Mouse (Mus musculus): ENCODE measurements around the gene Klhl41. TPM values are rescaled to one million over a fixed set of nuclear protein-coding genes. Genes with fewer than 3 reads are reported as not detected.

Klhl41 gene
- polyA plus RNA-seq, 1 experiment from 2014 or later, result 0.39 TPM

DNA sequence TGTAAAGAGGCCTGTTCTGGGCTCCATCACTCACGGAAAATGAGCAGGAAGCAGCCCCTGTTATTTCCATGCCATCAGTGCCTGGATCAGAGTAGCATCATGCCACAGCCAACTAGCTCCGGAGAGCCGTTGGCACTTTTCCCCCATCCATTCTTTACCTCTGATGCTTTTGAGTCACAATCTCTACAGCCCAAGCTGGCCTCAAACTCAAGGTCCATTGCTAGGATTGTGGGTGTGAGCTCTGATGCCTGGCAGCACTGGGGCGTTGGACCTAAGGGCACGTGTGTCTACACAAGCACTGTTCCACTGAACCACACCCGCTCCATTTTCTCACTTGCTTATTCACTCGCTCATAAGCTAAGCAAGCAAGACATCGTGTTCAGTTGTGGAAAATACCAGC, 30.5 kb downstream of the Klhl41 start:
- H3K4me3 ChIP-seq (ENCODE audit: low read depth, low read length), result no peak overlapping the region
- H3K4me1 ChIP-seq (ENCODE audit: control insufficient read depth, insufficient read depth, low read length), result no peaks in the 10 kb centered on the region
- H3K27ac ChIP-seq (ENCODE audit: low read depth, low read length), result no peak overlapping the region
- WGBS, result 97% methylated on average over 8 of the region's 8 CpGs
- H3K27me3 ChIP-seq (ENCODE audit: control insufficient read depth, insufficient read depth, low read length), result no peaks in the 10 kb centered on the region
- no peak overlapping the region for H3K9ac ChIP-seq (replicated peaks; ENCODE audit: low read depth, low read length)
- peaks cover 39% of the 10 kb centered on the region for H3K36me3 ChIP-seq (ENCODE audit: control insufficient read depth, insufficient read depth, low read length)
- no peaks in the 10 kb centered on the region for H3K9me3 ChIP-seq (ENCODE audit: control insufficient read depth, low read length)
- H3K4me2 ChIP-seq (ENCODE audit: low read depth, low read length), result no peak overlapping the region
- no peak for ATAC-seq (ENCODE audit: low read depth)

GRCm38 (mm10) chr2:69712171-69712570, 42.3 kb downstream of the Klhl41 start:
- Histone ChIP-seq H3K36me3 (ENCODE audit: control insufficient read depth, insufficient read depth, low read length) (no peaks in the 10 kb centered on the region; the same call in 1 of the 2 replicates), H3K4me2 (ENCODE audit: low read depth, low read length) (no peak overlapping the region), H3K27ac (ENCODE audit: low read depth, low read length) (no peak overlapping the region), H3K9ac (replicated peaks; ENCODE audit: low read depth, low read length) (no peak overlapping the region), H3K27me3 (ENCODE audit: control insufficient read depth, insufficient read depth, low read length) (no peaks in the 10 kb centered on the region), H3K4me3 (ENCODE audit: low read depth, low read length) (no peak overlapping the region; the same call in 1 of the 2 replicates), H3K4me1 (ENCODE audit: control insufficient read depth, insufficient read depth, low read length) (peaks cover 4% of the 10 kb centered on the region; the same call in 1 of the 2 replicates), H3K9me3 (ENCODE audit: control insufficient read depth, low read length) (no peaks in the 10 kb centered on the region)
- 89% methylated on average over 14 of the region's 14 CpGs for WGBS
- no peak for ATAC-seq (ENCODE audit: low read depth)

DNA sequence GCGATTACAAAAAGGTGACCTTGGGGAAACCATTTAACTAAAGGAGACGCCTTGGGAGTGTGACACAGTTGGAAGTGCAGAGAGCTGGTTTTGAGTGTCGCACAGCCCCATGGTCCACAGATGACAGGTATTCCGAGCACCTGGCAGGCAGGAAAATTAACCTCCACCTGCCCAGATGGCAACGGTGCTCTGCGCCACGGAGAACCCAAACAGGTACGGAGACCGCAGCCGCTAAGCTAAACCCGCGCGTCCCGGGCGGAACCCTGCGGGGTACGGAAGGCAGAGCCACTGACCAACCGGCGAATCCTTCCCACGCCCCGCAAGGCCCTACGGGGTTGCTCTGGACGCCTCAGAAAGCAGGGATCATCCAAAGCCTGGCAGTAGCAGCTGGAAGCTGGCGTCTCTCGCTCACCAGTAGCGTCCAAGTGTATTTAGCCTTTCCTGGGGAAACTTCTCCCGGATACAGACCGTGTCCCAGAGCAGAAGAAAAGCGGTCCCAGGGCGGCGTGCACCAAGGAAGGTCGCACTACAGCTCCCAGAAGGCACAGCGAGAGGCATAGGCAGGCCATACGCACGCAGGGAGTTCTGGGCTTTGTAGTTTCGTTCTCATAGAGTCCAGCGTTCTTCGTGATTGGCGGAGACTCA, 43.2 kb downstream of the Klhl41 start, which contains the start of gene Fastkd1:
TSS of gene Fastkd1 (minus strand) at position 536 of the 645 bp plus-strand sequence.
- ATAC-seq (ENCODE audit: low read depth), result peak; percentile 99
- peak within 1 kb of the TSS; percentile 60 for H3K4me3 ChIP-seq (ENCODE audit: low read depth, low read length)
- peaks cover 4% of the 10 kb centered on the region; the same call in 1 of the 2 replicates for H3K4me1 ChIP-seq (ENCODE audit: control insufficient read depth, insufficient read depth, low read length)
- no peaks in the 10 kb centered on the region for H3K9me3 ChIP-seq (ENCODE audit: control insufficient read depth, low read length)
- H3K9ac ChIP-seq (replicated peaks; ENCODE audit: low read depth, low read length), result peak within 1 kb of the TSS; percentile 55
- H3K4me2 ChIP-seq (ENCODE audit: low read depth, low read length), result peak within 1 kb of the TSS; percentile 66
- H3K36me3 ChIP-seq (ENCODE audit: control insufficient read depth, insufficient read depth, low read length), result no peaks in the 10 kb centered on the region; the same call in 1 of the 2 replicates
- 0% methylated on average over 39 of the region's 39 CpGs for WGBS
- 0 out of 2 replicates have a peak within 1 kb of the TSS, but pooled peaks have one; percentile 2 for H3K27ac ChIP-seq (ENCODE audit: low read depth, low read length)
- H3K27me3 ChIP-seq (ENCODE audit: control insufficient read depth, insufficient read depth, low read length), result no peaks in the 10 kb centered on the region

- peak overlapping the region; percentile 60 for H3K4me3 ChIP-seq (ENCODE audit: low read depth, low read length)
- peak overlapping the region; percentile 66; the same call in 1 of the 2 replicates for H3K4me2 ChIP-seq (ENCODE audit: low read depth, low read length)
- WGBS, result 32% methylated on average over 4 of the region's 4 CpGs
- no peaks in the 10 kb centered on the region for H3K9me3 ChIP-seq (ENCODE audit: control insufficient read depth, low read length)
- ATAC-seq (ENCODE audit: low read depth), result no peak; the same call in 1 of the 2 replicates
- H3K27me3 ChIP-seq (ENCODE audit: control insufficient read depth, insufficient read depth, low read length), result no peaks in the 10 kb centered on the region
- H3K4me1 ChIP-seq (ENCODE audit: control insufficient read depth, insufficient read depth, low read length), result peaks cover 4% of the 10 kb centered on the region; the same call in 1 of the 2 replicates
- H3K9ac ChIP-seq (replicated peaks; ENCODE audit: low read depth, low read length), result no peak overlapping the region
- H3K36me3 ChIP-seq (ENCODE audit: control insufficient read depth, insufficient read depth, low read length), result no peaks in the 10 kb centered on the region
- H3K27ac ChIP-seq (ENCODE audit: low read depth, low read length), result no peak overlapping the region
These were observed 43.7 kb downstream of the Klhl41 start for GRCm38 (mm10) chr2:69713626-69714014.

DNA sequence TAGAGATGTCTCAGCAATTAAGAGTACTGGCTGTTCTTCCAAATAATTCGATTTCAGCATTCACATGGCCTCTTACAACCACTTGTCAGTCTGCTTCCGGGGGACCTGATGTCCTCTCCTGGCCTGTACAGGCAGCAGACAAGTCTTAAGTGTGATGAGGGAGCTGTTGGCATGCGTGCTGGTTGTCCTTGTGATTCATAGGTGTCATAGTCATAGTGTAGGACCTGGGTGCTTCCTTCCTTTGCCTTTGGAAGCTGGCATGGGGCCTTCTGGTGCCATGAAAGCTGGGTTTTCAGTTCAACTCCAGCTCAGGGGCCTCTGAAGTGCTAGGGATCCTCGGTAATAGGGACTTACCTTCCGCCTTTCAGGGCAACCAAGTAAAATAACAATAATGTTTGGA, 44.2 kb downstream of the Klhl41 start:
- Histone ChIP-seq H3K9ac (replicated peaks; ENCODE audit: low read depth, low read length) (no peak overlapping the region), H3K27ac (ENCODE audit: low read depth, low read length) (no peak overlapping the region), H3K4me1 (ENCODE audit: control insufficient read depth, insufficient read depth, low read length) (peaks cover 4% of the 10 kb centered on the region; the same call in 1 of the 2 replicates), H3K9me3 (ENCODE audit: control insufficient read depth, low read length) (no peaks in the 10 kb centered on the region), H3K27me3 (ENCODE audit: control insufficient read depth, insufficient read depth, low read length) (no peaks in the 10 kb centered on the region), H3K4me3 (ENCODE audit: low read depth, low read length) (no peak overlapping the region), H3K4me2 (ENCODE audit: low read depth, low read length) (no peak overlapping the region), H3K36me3 (ENCODE audit: control insufficient read depth, insufficient read depth, low read length) (no peaks in the 10 kb centered on the region)
- no peak for ATAC-seq (ENCODE audit: low read depth)
- WGBS, result 83% methylated on average over 5 of the region's 5 CpGs

DNA sequence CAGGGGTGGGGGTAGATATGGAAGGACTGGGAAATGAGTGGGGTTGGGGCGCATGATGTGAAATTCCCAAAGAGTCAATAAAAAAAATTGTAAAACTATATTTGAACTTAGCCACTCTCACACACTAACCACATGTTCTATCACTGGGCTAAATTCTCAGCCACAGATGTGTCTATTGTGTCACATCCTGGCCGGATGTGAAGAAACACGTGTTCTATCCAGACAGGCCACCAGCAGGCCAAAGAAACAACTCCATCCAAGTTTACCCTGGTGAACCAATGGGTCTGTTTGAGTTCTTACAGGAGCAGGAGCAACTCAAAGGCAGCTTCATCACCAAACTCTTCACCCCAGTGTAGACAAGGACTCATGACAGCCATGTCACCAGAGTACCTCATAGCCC, 46.6 kb downstream of the Klhl41 start:
- H3K9me3 ChIP-seq (ENCODE audit: control insufficient read depth, low read length), result no peaks in the 10 kb centered on the region
- H3K4me3 ChIP-seq (ENCODE audit: low read depth, low read length), result no peak overlapping the region
- no peak for ATAC-seq (ENCODE audit: low read depth)
- no peak overlapping the region for H3K9ac ChIP-seq (replicated peaks; ENCODE audit: low read depth, low read length)
- no peaks in the 10 kb centered on the region for H3K36me3 ChIP-seq (ENCODE audit: control insufficient read depth, insufficient read depth, low read length)
- H3K4me1 ChIP-seq (ENCODE audit: control insufficient read depth, insufficient read depth, low read length), result peaks cover 4% of the 10 kb centered on the region; the same call in 1 of the 2 replicates
- 79% methylated on average over 3 of the region's 3 CpGs for WGBS
- no peak overlapping the region for H3K27ac ChIP-seq (ENCODE audit: low read depth, low read length)
- no peak overlapping the region for H3K4me2 ChIP-seq (ENCODE audit: low read depth, low read length)
- no peaks in the 10 kb centered on the region for H3K27me3 ChIP-seq (ENCODE audit: control insufficient read depth, insufficient read depth, low read length)

GRCm38 (mm10) chr2:69719121-69719520, 49.2 kb downstream of the Klhl41 start:
- WGBS, result 90% methylated on average over 1 of the region's 1 CpGs
- Histone ChIP-seq H3K9ac (replicated peaks; ENCODE audit: low read depth, low read length) (no peak overlapping the region), H3K27me3 (ENCODE audit: control insufficient read depth, insufficient read depth, low read length) (no peaks in the 10 kb centered on the region), H3K4me3 (ENCODE audit: low read depth, low read length) (no peak overlapping the region), H3K4me2 (ENCODE audit: low read depth, low read length) (no peak overlapping the region), H3K4me1 (ENCODE audit: control insufficient read depth, insufficient read depth, low read length) (peaks cover 3% of the 10 kb centered on the region), H3K36me3 (ENCODE audit: control insufficient read depth, insufficient read depth, low read length) (no peaks in the 10 kb centered on the region), H3K27ac (ENCODE audit: low read depth, low read length) (no peak overlapping the region), H3K9me3 (ENCODE audit: control insufficient read depth, low read length) (no peaks in the 10 kb centered on the region)
- ATAC-seq (ENCODE audit: low read depth), result no peak

DNA sequence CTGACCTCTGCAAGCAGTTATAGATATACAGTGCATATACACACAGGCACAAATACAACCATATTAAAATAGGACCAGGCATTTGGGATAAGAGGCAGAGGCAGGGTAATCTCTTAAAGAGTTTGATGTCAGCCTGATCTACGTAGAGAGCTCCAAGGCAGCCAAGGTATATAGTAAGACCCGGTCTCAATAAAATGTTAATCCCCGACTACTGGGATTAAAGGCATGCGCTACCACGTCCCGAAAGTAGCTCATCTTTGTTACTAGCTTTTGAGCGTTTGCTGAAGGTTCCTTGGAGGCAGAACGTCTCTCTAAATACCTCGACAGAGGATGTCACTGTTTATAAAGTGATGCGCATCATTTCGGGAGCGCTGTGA, 52.3 kb downstream of the Klhl41 start, which contains the start of gene Ppig:
TSS of gene Ppig (plus strand) at position 273 of the 377 bp plus-strand sequence.
- H3K27me3 ChIP-seq (ENCODE audit: control insufficient read depth, insufficient read depth, low read length), result no peaks in the 10 kb centered on the region
- H3K9ac ChIP-seq (replicated peaks; ENCODE audit: low read depth, low read length), result peak within 1 kb of the TSS; percentile 80
- peak; percentile 32 for ATAC-seq (ENCODE audit: low read depth)
- no peaks in the 10 kb centered on the region for H3K9me3 ChIP-seq (ENCODE audit: control insufficient read depth, low read length)
- peak within 1 kb of the TSS; percentile 87 for H3K27ac ChIP-seq (ENCODE audit: low read depth, low read length)
- no peaks in the 10 kb centered on the region for H3K36me3 ChIP-seq (ENCODE audit: control insufficient read depth, insufficient read depth, low read length)
- 3% methylated on average over 12 of the region's 12 CpGs for WGBS
- H3K4me1 ChIP-seq (ENCODE audit: control insufficient read depth, insufficient read depth, low read length), result peaks cover 7% of the 10 kb centered on the region
- peak within 1 kb of the TSS; percentile 92 for H3K4me3 ChIP-seq (ENCODE audit: low read depth, low read length)
- H3K4me2 ChIP-seq (ENCODE audit: low read depth, low read length), result peak within 1 kb of the TSS; percentile 89

All from neural tube, embryonic 14.5 days (tissue).